ENCODE assay signal across 22 mouse cellular contexts in genomic region chr7:30785154-30785553, GRCm38 (mm10). TPM values are rescaled to one million over a fixed set of nuclear protein-coding genes. Genes with fewer than 3 reads are reported as not detected.
DNase-seq lines count a peak whose midpoint lies in the region; ATAC-seq lines count a peak whose summit lies in the region.
"Had no signal": no experiment of that assay in that cellular context is flagged by ENCODE, and none has a peak within 500 bp of the region (broad histone marks: within the 10 kb centered on the region; RNA-seq: fewer than 3 reads in every experiment).

No protein-coding gene starts in this region.

- peak overlapping the region; percentile 30; the same call in 1 of the 2 replicates for H3K27ac ChIP-seq in hindbrain, embryonic 12.5 days
- H3K27ac ChIP-seq in hindbrain, embryonic 10.5 days = no peak overlapping the region
- H3K27ac ChIP-seq in intestine, embryonic 15.5 days = no peak overlapping the region
- H3K27ac ChIP-seq in intestine, embryonic 16.5 days (ENCODE audit: low read length) = no peak overlapping the region
- peak overlapping the region; percentile 75; the same call in 1 of the 2 replicates for H3K27ac ChIP-seq in neural tube, embryonic 14.5 days (ENCODE audit: low read depth, low read length)
- H3K27ac ChIP-seq: embryonic facial prominence, embryonic 10.5 days; forebrain, embryonic 10.5 days; gastrocnemius, adult 2 months; heart, embryonic 13.5 days had no signal

- H3K27me3 ChIP-seq in hindbrain, embryonic 12.5 days = no peaks in the 10 kb centered on the region
- no peaks in the 10 kb centered on the region for H3K27me3 ChIP-seq in hindbrain, embryonic 10.5 days (ENCODE audit: insufficient read depth, poor library complexity, severe bottlenecking)
- H3K27me3 ChIP-seq in intestine, embryonic 15.5 days (replicated peaks) = no peaks in the 10 kb centered on the region
- no peaks in the 10 kb centered on the region for H3K27me3 ChIP-seq in intestine, embryonic 16.5 days (replicated peaks; ENCODE audit: control insufficient read depth, insufficient read depth, low read length)
- no peaks in the 10 kb centered on the region for H3K27me3 ChIP-seq in neural tube, embryonic 14.5 days (ENCODE audit: control insufficient read depth, insufficient read depth, low read length)

- H3K4me2 ChIP-seq in hindbrain, embryonic 12.5 days (replicated peaks) = no peak overlapping the region
- H3K4me2 ChIP-seq in intestine, embryonic 15.5 days (replicated peaks) = no peak overlapping the region
- no peak overlapping the region for H3K4me2 ChIP-seq in intestine, embryonic 16.5 days (ENCODE audit: low read depth, low read length)
- no peak overlapping the region for H3K4me2 ChIP-seq in neural tube, embryonic 14.5 days (ENCODE audit: low read depth, low read length)
- H3K4me2 ChIP-seq: heart, embryonic 13.5 days had no signal

- no peaks in the 10 kb centered on the region for H3K36me3 ChIP-seq in hindbrain, embryonic 12.5 days
- no peaks in the 10 kb centered on the region for H3K36me3 ChIP-seq in hindbrain, embryonic 10.5 days
- no peaks in the 10 kb centered on the region for H3K36me3 ChIP-seq in intestine, embryonic 15.5 days
- no peaks in the 10 kb centered on the region for H3K36me3 ChIP-seq in intestine, embryonic 16.5 days (ENCODE audit: control insufficient read depth, insufficient read depth, low read length)
- no peaks in the 10 kb centered on the region for H3K36me3 ChIP-seq in neural tube, embryonic 14.5 days (ENCODE audit: control insufficient read depth, insufficient read depth, low read length)
- H3K36me3 ChIP-seq: embryonic facial prominence, embryonic 10.5 days; forebrain, embryonic 10.5 days; G1E; heart, embryonic 13.5 days had no signal

- 79% methylated on average over 1 of the region's 1 CpGs for WGBS in hindbrain, embryonic 12.5 days
- WGBS in hindbrain, embryonic 10.5 days = 69% methylated on average over 1 of the region's 1 CpGs
- WGBS in intestine, embryonic 15.5 days = 66% methylated on average over 1 of the region's 1 CpGs
- 51% methylated on average over 1 of the region's 1 CpGs for WGBS in intestine, embryonic 16.5 days
- 80% methylated on average over 1 of the region's 1 CpGs for WGBS in neural tube, embryonic 14.5 days

- H3K4me3 ChIP-seq in hindbrain, embryonic 12.5 days = no peak overlapping the region
- no peak overlapping the region for H3K4me3 ChIP-seq in hindbrain, embryonic 10.5 days
- H3K4me3 ChIP-seq in intestine, embryonic 15.5 days (replicated peaks) = no peak overlapping the region
- H3K4me3 ChIP-seq in intestine, embryonic 16.5 days (ENCODE audit: low read length) = no peak overlapping the region
- no peak overlapping the region for H3K4me3 ChIP-seq in neural tube, embryonic 14.5 days (ENCODE audit: low read depth, low read length)
- H3K4me3 ChIP-seq: embryonic facial prominence, embryonic 10.5 days; forebrain, embryonic 10.5 days; gastrocnemius, adult 2 months; heart, embryonic 13.5 days had no signal

- ATAC-seq in hindbrain, embryonic 12.5 days (ENCODE audit: low FRiP score) = no peak
- peak; percentile 21; the same call in 1 of the 2 replicates for ATAC-seq in intestine, embryonic 15.5 days
- no peak; the same call in 1 of the 2 replicates for ATAC-seq in intestine, embryonic 16.5 days
- peak; percentile 9; the same call in 1 of the 2 replicates for ATAC-seq in neural tube, embryonic 14.5 days (ENCODE audit: low read depth)
- ATAC-seq: CD4-positive, CD25-positive, alpha-beta regulatory T cell, adult 4 months had no signal

- DNase-seq in hindbrain, embryonic 10.5 days (ENCODE audit: low spot score) = no peak
- DNase-seq in lung, postnatal 25 days (ENCODE audit: low spot score) = peak; percentile 42
- DNase-seq in lung, postnatal 4 days = no peak
- no peak for DNase-seq in right cerebral cortex, postnatal 36 days (ENCODE audit: low spot score in 2 of 2)
- DNase-seq: adrenal gland, adult 8-10 months; adrenal gland, postnatal 36 days; B cell, adult 2 months; cerebellum, adult 2 months; gastrocnemius, adult 2 months; gastrocnemius, postnatal 25 days; heart, postnatal 36 days had no signal

- H3K4me1 ChIP-seq in hindbrain, embryonic 12.5 days = 0 out of 2 replicates have a peak, but pooled peaks cover 7% of the 10 kb centered on the region
- 0 out of 2 replicates have a peak, but pooled peaks cover 2% of the 10 kb centered on the region for H3K4me1 ChIP-seq in hindbrain, embryonic 10.5 days (replicated peaks)
- no peaks in the 10 kb centered on the region for H3K4me1 ChIP-seq in intestine, embryonic 15.5 days (replicated peaks)
- H3K4me1 ChIP-seq in intestine, embryonic 16.5 days (ENCODE audit: control insufficient read depth, insufficient read depth, low read length) = no peaks in the 10 kb centered on the region
- H3K4me1 ChIP-seq in neural tube, embryonic 14.5 days (ENCODE audit: control insufficient read depth, insufficient read depth, low read length) = no peaks in the 10 kb centered on the region; the same call in 1 of the 2 replicates
- H3K4me1 ChIP-seq: heart, embryonic 13.5 days had no signal

- no peaks in the 10 kb centered on the region for H3K9me3 ChIP-seq in hindbrain, embryonic 12.5 days (replicated peaks)
- H3K9me3 ChIP-seq in hindbrain, embryonic 10.5 days = no peaks in the 10 kb centered on the region
- no peaks in the 10 kb centered on the region for H3K9me3 ChIP-seq in intestine, embryonic 15.5 days
- H3K9me3 ChIP-seq in intestine, embryonic 16.5 days (ENCODE audit: control insufficient read depth, low read length) = no peaks in the 10 kb centered on the region
- H3K9me3 ChIP-seq in neural tube, embryonic 14.5 days (ENCODE audit: control insufficient read depth, low read length) = no peaks in the 10 kb centered on the region
- H3K9me3 ChIP-seq: embryonic facial prominence, embryonic 10.5 days; forebrain, embryonic 10.5 days; G1E; heart, embryonic 13.5 days had no signal

- H3K9ac ChIP-seq in hindbrain, embryonic 12.5 days = no peak overlapping the region
- no peak overlapping the region for H3K9ac ChIP-seq in intestine, embryonic 15.5 days
- no peak overlapping the region for H3K9ac ChIP-seq in intestine, embryonic 16.5 days (ENCODE audit: low read depth, low read length)
- H3K9ac ChIP-seq in neural tube, embryonic 14.5 days (replicated peaks; ENCODE audit: low read depth, low read length) = no peak overlapping the region
- H3K9ac ChIP-seq: heart, embryonic 13.5 days had no signal

RNA-seq across cellular contexts. Expression of gene Krtdap, which starts 2.5 kb away (rescaled TPM):
- polyA plus RNA-seq in hindbrain, embryonic 12.5 days (2016; fragmentation: Nextera tagmentation; extraction: Ambion mirVana) = not detected in 2 replicates
- polyA plus RNA-seq in hindbrain, embryonic 10.5 days (2016; fragmentation: Nextera tagmentation; extraction: Ambion mirVana) = not detected in 2 replicates
- polyA plus RNA-seq in intestine, embryonic 15.5 days (2015; fragmentation: Nextera tagmentation; extraction: Ambion mirVana) = 1.9 and 2.8 TPM in 2 replicates
- polyA plus RNA-seq in intestine, embryonic 16.5 days (2015; fragmentation: Nextera tagmentation; extraction: Ambion mirVana) = 1.5 and 3.4 TPM in 2 replicates
- 0.88 TPM in 1 of 2 replicates, not detected in the other for polyA plus RNA-seq in neural tube, embryonic 14.5 days (2014; fragmentation: Nextera tagmentation; extraction: Ambion mirVana)
- polyA plus RNA-seq: CD4-positive, CD25-positive, alpha-beta regulatory T cell, adult 4 months; cerebellum, adult 2 months; embryonic facial prominence, embryonic 10.5 days; forebrain, embryonic 10.5 days; forebrain, embryonic 14.5 days; G1E had no signal

RNA-seq across cellular contexts. Expression of gene Dmkn, which starts 21.6 kb away (rescaled TPM):
- 0.59 and 0.67 TPM in 2 replicates for polyA plus RNA-seq in hindbrain, embryonic 12.5 days (2016; fragmentation: Nextera tagmentation; extraction: Ambion mirVana)
- polyA plus RNA-seq in hindbrain, embryonic 10.5 days (2016; fragmentation: Nextera tagmentation; extraction: Ambion mirVana) = 0.59 TPM in 1 of 2 replicates, not detected in the other
- polyA plus RNA-seq in intestine, embryonic 15.5 days (2015; fragmentation: Nextera tagmentation; extraction: Ambion mirVana) = 4.6 and 5.3 TPM in 2 replicates
- polyA plus RNA-seq in intestine, embryonic 16.5 days (2015; fragmentation: Nextera tagmentation; extraction: Ambion mirVana) = 4.4 and 5.8 TPM in 2 replicates
- 0.73 and 2.3 TPM in 2 replicates for polyA plus RNA-seq in neural tube, embryonic 14.5 days (2014; fragmentation: Nextera tagmentation; extraction: Ambion mirVana)
- polyA plus RNA-seq: embryonic facial prominence, embryonic 10.5 days; forebrain, embryonic 10.5 days; G1E had no signal

RNA-seq across cellular contexts. Expression of gene Sbsn, which starts 33.9 kb away (rescaled TPM):
- polyA plus RNA-seq in hindbrain, embryonic 12.5 days (2016; fragmentation: Nextera tagmentation; extraction: Ambion mirVana) = 1.7 and 2.5 TPM in 2 replicates
- polyA plus RNA-seq in hindbrain, embryonic 10.5 days (2016; fragmentation: Nextera tagmentation; extraction: Ambion mirVana) = 0.72 and 0.93 TPM in 2 replicates
- polyA plus RNA-seq in intestine, embryonic 15.5 days (2015; fragmentation: Nextera tagmentation; extraction: Ambion mirVana) = 1.4 TPM in 2 replicates
- polyA plus RNA-seq in intestine, embryonic 16.5 days (2015; fragmentation: Nextera tagmentation; extraction: Ambion mirVana) = 0.89 and 1.6 TPM in 2 replicates
- polyA plus RNA-seq in neural tube, embryonic 14.5 days (2014; fragmentation: Nextera tagmentation; extraction: Ambion mirVana) = 1.7 and 2.0 TPM in 2 replicates

RNA-seq across cellular contexts. Expression of gene Ffar2, which starts 38.4 kb away (rescaled TPM):
- not detected in 2 replicates for polyA plus RNA-seq in hindbrain, embryonic 12.5 days (2016; fragmentation: Nextera tagmentation; extraction: Ambion mirVana)
- not detected in 2 replicates for polyA plus RNA-seq in hindbrain, embryonic 10.5 days (2016; fragmentation: Nextera tagmentation; extraction: Ambion mirVana)
- 10.9 and 15.5 TPM in 2 replicates for polyA plus RNA-seq in intestine, embryonic 15.5 days (2015; fragmentation: Nextera tagmentation; extraction: Ambion mirVana)
- 10.9 and 11.7 TPM in 2 replicates for polyA plus RNA-seq in intestine, embryonic 16.5 days (2015; fragmentation: Nextera tagmentation; extraction: Ambion mirVana)
- 0.24 and 0.35 TPM in 2 replicates for polyA plus RNA-seq in neural tube, embryonic 14.5 days (2014; fragmentation: Nextera tagmentation; extraction: Ambion mirVana)
- polyA plus RNA-seq: embryonic facial prominence, embryonic 10.5 days; forebrain, embryonic 10.5 days; heart, embryonic 13.5 days had no signal

RNA-seq across cellular contexts. Expression of gene Gapdhs, which starts 41.7 kb away (rescaled TPM):
- polyA plus RNA-seq in hindbrain, embryonic 12.5 days (2016; fragmentation: Nextera tagmentation; extraction: Ambion mirVana) = 0.76 and 1.1 TPM in 2 replicates
- polyA plus RNA-seq in hindbrain, embryonic 10.5 days (2016; fragmentation: Nextera tagmentation; extraction: Ambion mirVana) = 0.26 and 0.69 TPM in 2 replicates
- polyA plus RNA-seq in intestine, embryonic 15.5 days (2015; fragmentation: Nextera tagmentation; extraction: Ambion mirVana) = 0.10 and 0.33 TPM in 2 replicates
- polyA plus RNA-seq in intestine, embryonic 16.5 days (2015; fragmentation: Nextera tagmentation; extraction: Ambion mirVana) = 0.32 TPM in 1 of 2 replicates, not detected in the other
- polyA plus RNA-seq in neural tube, embryonic 14.5 days (2014; fragmentation: Nextera tagmentation; extraction: Ambion mirVana) = 0.90 and 1.2 TPM in 2 replicates
- polyA plus RNA-seq: CD4-positive, CD25-positive, alpha-beta regulatory T cell, adult 4 months; cerebellum, adult 2 months; G1E; heart, postnatal 0 days had no signal

Comparison
In these comparisons a context has a peak if more than half of its experiments do, and no peak if none do; other contexts are left out.
1. ATAC-seq: peak in intestine, embryonic 15.5 days (single experiment) and neural tube, embryonic 14.5 days (single experiment); none in hindbrain, embryonic 12.5 days (single experiment) and intestine, embryonic 16.5 days (single experiment).
2. H3K27ac ChIP-seq: peak in hindbrain, embryonic 12.5 days (single experiment) and neural tube, embryonic 14.5 days (single experiment); none in hindbrain, embryonic 10.5 days (single experiment), intestine, embryonic 15.5 days (single experiment) and intestine, embryonic 16.5 days (single experiment).